8 mouse cellular contexts compared by ENCODE assay signal in the genomic region with DNA sequence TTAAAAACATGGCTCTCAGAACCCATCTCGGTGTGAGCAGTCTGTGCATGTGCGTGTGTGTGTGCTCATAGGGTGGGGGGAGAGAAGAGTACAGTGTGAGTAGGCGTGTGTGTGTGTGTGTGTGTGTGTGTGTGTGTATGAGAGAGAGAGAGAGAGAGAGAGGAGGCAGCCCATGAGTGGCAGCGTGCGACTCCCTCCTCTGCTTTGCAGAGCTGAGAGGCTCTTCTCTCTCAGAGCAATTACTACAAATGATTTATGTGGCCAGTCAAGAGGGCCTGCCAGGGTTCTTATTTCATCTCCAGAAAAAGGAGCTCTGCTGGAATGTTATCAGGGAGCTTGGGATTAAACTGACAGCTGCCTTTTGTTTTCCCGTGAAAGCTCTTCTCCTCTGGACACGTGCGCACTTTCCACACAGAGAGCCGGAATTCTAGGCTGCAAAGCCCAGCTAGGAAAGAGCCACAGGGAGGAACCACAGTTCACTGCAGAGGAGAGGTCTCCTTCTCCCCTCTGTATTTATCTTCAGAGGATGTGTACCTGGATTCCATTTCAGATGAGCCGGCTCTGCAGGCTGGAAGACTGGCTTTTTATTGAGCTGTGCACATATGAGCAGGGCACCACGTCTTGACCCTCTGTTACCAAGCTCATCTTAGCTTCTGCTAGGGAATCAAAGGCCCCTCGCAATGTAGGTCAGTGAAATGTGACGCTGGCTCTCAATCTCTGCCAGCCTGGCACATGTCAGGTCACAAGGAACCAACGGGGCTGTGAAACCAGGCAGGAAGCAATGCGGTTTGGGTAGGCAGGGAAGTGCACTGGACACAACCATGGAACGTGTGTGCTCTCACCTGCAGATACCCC.
DNase-seq lines count a peak whose midpoint lies in the region; ATAC-seq and TF ChIP-seq lines count a peak whose summit lies in the region.

No protein-coding gene starts in this region.

- H3K4me1 ChIP-seq in lung, postnatal 0 days (ENCODE audit: insufficient read depth, low read depth, low read length) = peaks cover 4% of the 10 kb centered on the region; the same call in 1 of the 2 replicates
- peaks cover 12% of the 10 kb centered on the region for H3K4me1 ChIP-seq in embryonic facial prominence, embryonic 15.5 days
- peaks cover 19% of the 10 kb centered on the region for H3K4me1 ChIP-seq in hindbrain, embryonic 12.5 days
- no peaks in the 10 kb centered on the region for H3K4me1 ChIP-seq in stomach, postnatal 0 days (replicated peaks; ENCODE audit: control insufficient read depth, insufficient read depth)

- TF ChIP-seq EP300 in lung, postnatal 0 days (IDR thresholded peaks at IDR 0.05) = no peak
- no peak for TF ChIP-seq EP300 in stomach, postnatal 0 days (optimal IDR thresholded peaks at IDR 0.05)

- no peak overlapping the region for H3K27ac ChIP-seq in lung, postnatal 0 days (ENCODE audit: low read length)
- peak overlapping the region; percentile 44; the same call in 1 of the 2 replicates for H3K27ac ChIP-seq in embryonic facial prominence, embryonic 15.5 days (replicated peaks)
- peak overlapping the region; percentile 89 for H3K27ac ChIP-seq in hindbrain, embryonic 12.5 days
- 0 out of 2 replicates have a peak overlapping the region, but pooled peaks have one; percentile 13 for H3K27ac ChIP-seq in stomach, postnatal 0 days (replicated peaks)

- 18% methylated on average over 16 of the region's 16 CpGs for WGBS in lung, postnatal 0 days
- WGBS in embryonic facial prominence, embryonic 15.5 days = 33% methylated on average over 16 of the region's 16 CpGs
- WGBS in hindbrain, embryonic 12.5 days = 31% methylated on average over 16 of the region's 16 CpGs
- 23% methylated on average over 16 of the region's 16 CpGs for WGBS in stomach, postnatal 0 days

- H3K4me2 ChIP-seq in lung, postnatal 0 days (replicated peaks; ENCODE audit: low read depth, low read length) = no peak overlapping the region
- no peak overlapping the region for H3K4me2 ChIP-seq in embryonic facial prominence, embryonic 15.5 days (replicated peaks)
- H3K4me2 ChIP-seq in hindbrain, embryonic 12.5 days (replicated peaks) = peak overlapping the region; percentile 8; the same call in 1 of the 2 replicates
- no peak overlapping the region for H3K4me2 ChIP-seq in stomach, postnatal 0 days (replicated peaks; ENCODE audit: low read depth)

- H3K9me3 ChIP-seq in lung, postnatal 0 days (ENCODE audit: low read length) = no peaks in the 10 kb centered on the region
- H3K9me3 ChIP-seq in embryonic facial prominence, embryonic 15.5 days (replicated peaks) = no peaks in the 10 kb centered on the region
- H3K9me3 ChIP-seq in hindbrain, embryonic 12.5 days (replicated peaks) = no peaks in the 10 kb centered on the region
- no peaks in the 10 kb centered on the region for H3K9me3 ChIP-seq in stomach, postnatal 0 days (ENCODE audit: control insufficient read depth, low read length)

- no peaks in the 10 kb centered on the region for H3K36me3 ChIP-seq in lung, postnatal 0 days (ENCODE audit: insufficient read depth, low read length)
- H3K36me3 ChIP-seq in embryonic facial prominence, embryonic 15.5 days = no peaks in the 10 kb centered on the region
- H3K36me3 ChIP-seq in hindbrain, embryonic 12.5 days = no peaks in the 10 kb centered on the region
- no peaks in the 10 kb centered on the region for H3K36me3 ChIP-seq in stomach, postnatal 0 days (ENCODE audit: control insufficient read depth, insufficient read depth, low read length)

- H3K9ac ChIP-seq in lung, postnatal 0 days (replicated peaks; ENCODE audit: low read depth) = no peak overlapping the region
- H3K9ac ChIP-seq in embryonic facial prominence, embryonic 15.5 days = no peak overlapping the region
- H3K9ac ChIP-seq in hindbrain, embryonic 12.5 days = 0 out of 2 replicates have a peak overlapping the region, but pooled peaks have one; percentile 23
- no peak overlapping the region for H3K9ac ChIP-seq in stomach, postnatal 0 days (ENCODE audit: low read length)

- no peak for TF ChIP-seq CTCF in lung, postnatal 0 days (IDR thresholded peaks at IDR 0.05)
- no peak for TF ChIP-seq CTCF in stomach, postnatal 0 days (IDR thresholded peaks at IDR 0.05; ENCODE audit: low read depth)

- H3K27me3 ChIP-seq in lung, postnatal 0 days (replicated peaks; ENCODE audit: insufficient read depth, low read length) = no peaks in the 10 kb centered on the region
- H3K27me3 ChIP-seq in embryonic facial prominence, embryonic 15.5 days = no peaks in the 10 kb centered on the region
- H3K27me3 ChIP-seq in hindbrain, embryonic 12.5 days = no peaks in the 10 kb centered on the region
- no peaks in the 10 kb centered on the region for H3K27me3 ChIP-seq in stomach, postnatal 0 days (ENCODE audit: control insufficient read depth, insufficient read depth, low read length)

- DNase-seq in lung, postnatal 0 days (ENCODE audit: low spot score) = peak; percentile 48
- no peak for DNase-seq in lung, postnatal 4 days
- no peak for DNase-seq in stomach, postnatal 0 days (ENCODE audit: low spot score)
- DNase-seq in frontal cortex, postnatal 14 days (ENCODE audit: low spot score in 2 of 2) = no peak
- no peak for DNase-seq in thymus, postnatal 4 days

- H3K4me3 ChIP-seq in lung, postnatal 0 days (ENCODE audit: low read depth, low read length) = no peak overlapping the region
- H3K4me3 ChIP-seq in embryonic facial prominence, embryonic 15.5 days (replicated peaks) = no peak overlapping the region
- H3K4me3 ChIP-seq in hindbrain, embryonic 12.5 days = no peak overlapping the region
- no peak overlapping the region for H3K4me3 ChIP-seq in stomach, postnatal 0 days (ENCODE audit: low read depth, low read length)

- ATAC-seq in lung, postnatal 0 days = peak; percentile 47
- ATAC-seq in embryonic facial prominence, embryonic 15.5 days (ENCODE audit: insufficient number of reproducible peaks, low FRiP score, low TSS enrichment, low read depth) = peak; percentile 45; the same call in 1 of the 2 replicates
- ATAC-seq in hindbrain, embryonic 12.5 days (ENCODE audit: low FRiP score) = peak; percentile 74
- peak; percentile 30; the same call in 1 of the 2 replicates for ATAC-seq in megakaryocyte progenitor cell, adult 5-6 weeks (replicated peaks; ENCODE audit: poor library complexity)
- no peak for ATAC-seq in stomach, postnatal 0 days (ENCODE audit: low FRiP score, low TSS enrichment)
